Mouse (Mus musculus) spleen, postnatal 4 days (tissue): ENCODE results near the gene Nid1.
"Not testable (repeated sequence)": the region's sequence is repeated elsewhere in the genome, so short reads cannot be mapped to it uniquely, and the experiment has no call there.

Experiments
- DNase-seq, 2 experiments: peaks; one replicate each; pipeline ENCODE4 v3.0.0; 2022; ENCODE audit warnings: low spot score in 2 of 2

The Nid1 gene

GRCm38 (mm10) chr13:13538585-13539300 is 101.4 kb downstream of the Nid1 start:
- no peak for DNase-seq

- not testable (repeated sequence) for DNase-seq
Observed at GRCm38 (mm10) chr13:13543073-13543472, 105.7 kb downstream of the Nid1 start.

DNA sequence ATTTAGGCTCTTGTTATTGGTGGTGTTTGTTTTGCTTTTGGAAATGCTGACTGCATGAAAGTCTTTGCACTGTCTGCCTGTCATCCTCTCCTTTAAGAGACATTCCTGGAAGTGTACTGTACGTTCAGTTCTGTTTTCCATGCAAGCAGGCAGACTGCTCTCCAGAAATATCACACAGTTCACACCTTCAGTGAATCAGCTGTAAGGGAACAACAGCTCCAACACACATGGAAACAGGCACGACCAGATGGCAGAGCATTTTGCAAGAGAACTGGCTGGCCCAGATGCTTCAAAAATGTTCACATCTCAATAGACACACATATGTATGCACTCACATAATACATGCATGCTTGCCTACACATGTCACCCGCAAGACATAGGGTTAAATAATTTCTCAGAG is 109.4 kb downstream of the Nid1 start:
- DNase-seq = no peak

GRCm38 (mm10) chr13:13547889-13548288 is 110.5 kb downstream of the Nid1 start:
- no peak for DNase-seq

DNA sequence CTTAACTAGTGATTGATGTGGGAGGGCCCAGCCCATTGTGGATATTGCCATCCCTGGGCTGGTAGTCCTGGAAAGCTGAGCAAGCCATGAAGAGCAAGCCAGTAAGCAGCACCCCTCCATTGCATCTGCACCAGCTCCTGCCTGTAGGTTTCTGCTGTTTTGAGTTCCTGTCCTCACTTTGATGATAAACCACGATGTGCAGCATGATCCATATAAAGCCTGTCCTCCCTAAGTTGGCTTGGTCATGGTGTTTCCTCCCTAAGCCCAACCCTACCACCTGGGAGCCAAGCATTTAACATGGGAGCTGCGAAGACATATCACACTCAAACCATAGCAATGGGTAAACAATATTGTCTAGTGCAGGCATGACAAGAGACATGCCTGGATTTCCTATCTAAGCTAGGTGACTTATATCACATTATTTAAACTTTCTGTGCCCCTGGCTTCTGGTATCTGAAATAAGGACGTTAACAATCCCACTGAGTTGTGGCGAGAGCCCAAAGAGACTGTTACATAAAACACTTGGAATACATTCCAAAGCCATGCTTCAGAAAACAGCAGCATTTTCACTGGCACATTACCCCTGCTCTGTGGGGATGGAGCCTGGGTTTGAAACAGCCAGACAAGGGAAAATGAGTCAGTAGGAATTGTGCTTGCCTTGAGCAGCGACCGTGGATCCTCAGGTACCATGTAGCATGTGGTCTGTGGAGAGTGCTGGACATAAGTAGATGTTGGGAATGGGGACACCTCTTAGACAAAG is 111.3 kb downstream of the Nid1 start:
- DNase-seq = no peak

GRCm38 (mm10) chr13:13549687-13550660 is 112.6 kb downstream of the Nid1 start:
- no peak for DNase-seq

DNA sequence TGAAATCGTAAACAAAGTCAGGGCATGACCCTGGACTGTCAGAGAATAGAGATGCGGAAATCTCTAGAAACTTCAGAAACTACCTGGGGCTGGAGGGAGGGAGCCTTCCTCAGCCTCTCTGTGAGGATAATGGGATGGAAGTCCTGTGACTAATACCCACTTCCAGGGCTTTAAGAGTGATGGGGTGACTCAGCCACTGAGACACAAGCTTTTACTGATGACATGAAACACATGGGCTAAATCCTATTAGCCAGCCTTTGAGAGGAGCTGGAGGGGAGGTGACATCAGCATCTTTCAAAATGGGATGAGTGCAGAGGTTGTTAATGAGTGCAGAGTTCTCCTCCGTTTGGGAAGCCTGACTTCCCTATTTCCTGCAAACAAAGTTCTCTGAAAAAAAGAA is 114.7 kb downstream of the Nid1 start:
- DNase-seq = no peak

GRCm38 (mm10) chr13:13553660-13554059 is 116.3 kb downstream of the Nid1 start:
- no peak for DNase-seq

- no peak for DNase-seq
Observed at GRCm38 (mm10) chr13:13555196-13555595, 117.8 kb downstream of the Nid1 start.

DNA sequence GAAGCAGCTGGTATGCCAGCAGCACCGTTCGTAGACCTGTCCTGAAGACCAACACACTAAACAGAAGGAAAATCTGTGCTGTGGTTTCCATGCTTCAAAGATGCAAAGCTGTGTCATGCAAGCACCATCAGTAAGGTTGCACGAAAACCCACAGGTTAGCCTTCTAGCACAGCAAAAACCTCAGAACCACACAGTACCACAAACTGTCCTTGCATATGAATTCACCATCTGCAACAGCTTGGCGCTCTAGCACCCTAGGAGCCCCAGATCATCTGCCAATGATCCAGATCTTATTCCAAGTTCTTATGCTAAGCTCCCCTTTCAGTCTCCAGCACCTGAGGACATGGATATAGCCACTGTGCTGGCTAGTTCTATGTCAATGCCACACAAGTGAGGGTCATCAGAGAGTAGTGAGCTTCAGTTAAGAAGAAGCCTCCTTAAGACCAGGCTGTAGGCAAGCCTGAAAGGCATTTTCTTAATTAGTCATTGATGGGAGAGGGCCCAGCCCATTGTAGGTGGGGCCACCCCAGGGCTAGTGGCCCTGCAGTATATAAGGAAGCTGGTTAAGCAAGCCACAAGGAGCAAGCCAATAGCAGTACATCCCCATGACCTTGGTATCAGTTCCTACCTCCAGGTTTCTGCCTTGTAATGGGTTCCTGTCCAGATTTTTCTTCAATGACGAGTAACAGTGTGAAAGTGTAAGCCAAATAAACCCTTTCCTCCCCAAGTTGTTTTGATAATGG is 119.8 kb downstream of the Nid1 start:
- no peak for DNase-seq

- no peak for DNase-seq
Observed at GRCm38 (mm10) chr13:13558251-13558650, 120.9 kb downstream of the Nid1 start.

DNA sequence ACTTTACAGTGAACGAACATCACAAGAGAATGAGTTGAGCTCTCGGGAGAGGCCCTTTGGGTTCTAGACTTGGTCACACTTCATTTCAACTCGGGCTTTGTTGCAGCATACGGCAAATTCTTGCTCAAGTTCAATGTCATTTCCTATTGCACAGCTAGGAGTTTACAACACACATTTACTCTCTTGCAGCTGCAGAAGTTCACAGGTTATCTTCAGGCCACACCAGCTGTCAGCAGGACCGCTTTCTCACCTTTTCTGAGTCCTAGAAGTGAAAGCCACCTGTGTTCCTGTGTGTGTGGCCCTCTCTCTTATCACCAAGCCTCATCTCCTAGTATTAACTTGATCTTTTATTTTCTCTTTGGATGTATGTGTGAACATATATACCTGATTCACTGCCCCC is 121.5 kb downstream of the Nid1 start:
- DNase-seq = peak in 1 of 2 experiments; percentile 30
